Mouse (Mus musculus): ENCODE results near the gene Lcp1. TPM values are rescaled to one million over a fixed set of nuclear protein-coding genes. Genes with fewer than 3 reads are reported as not detected.

Gene Lcp1
- total RNA-seq, 1 experiment from 2014 or later, result 384 TPM

DNA sequence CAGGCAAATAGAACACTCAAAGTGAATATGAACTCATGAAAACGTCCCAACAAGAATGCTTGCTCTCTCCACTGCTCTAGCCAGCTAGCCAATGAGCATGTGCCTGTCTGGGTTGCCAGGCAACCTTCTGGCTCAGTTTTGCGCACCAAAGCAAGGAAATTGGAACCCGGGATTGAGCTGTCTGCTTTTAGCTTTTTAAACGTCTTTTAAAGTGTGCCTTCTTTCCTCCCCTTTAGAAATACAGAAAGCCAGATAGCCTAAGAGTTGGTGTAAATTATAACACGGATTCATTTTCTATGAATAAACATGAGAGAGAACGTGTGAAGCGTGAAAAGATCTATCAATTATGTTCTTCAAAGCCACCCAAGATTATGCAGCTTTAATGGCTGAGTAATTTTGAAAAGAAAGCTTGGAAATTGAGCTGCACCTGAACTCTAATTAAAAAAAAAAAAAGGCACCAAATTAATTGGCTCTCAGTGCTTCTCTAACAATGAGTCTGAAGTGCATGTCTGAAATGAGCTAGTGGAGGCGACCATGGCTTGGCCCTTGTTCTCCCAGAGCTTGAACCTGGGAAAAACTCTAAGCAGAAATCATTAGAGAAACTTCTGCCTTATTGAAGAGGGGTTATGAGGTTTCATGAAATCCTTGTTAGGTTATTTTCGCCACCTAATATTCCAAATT lies 105.2 kb downstream of the Lcp1 start:
- ATAC-seq (replicated peaks in 1 of 2; ENCODE audit: insufficient read depth in 1 of 2, low FRiP score in 2 of 2, low TSS enrichment in 1 of 2, low read depth in 1 of 2, poor library complexity in 2 of 2, severe bottlenecking in 2 of 2), result no peak

- no peak for ATAC-seq (replicated peaks in 1 of 2; ENCODE audit: insufficient read depth in 1 of 2, low FRiP score in 2 of 2, low TSS enrichment in 1 of 2, low read depth in 1 of 2, poor library complexity in 2 of 2, severe bottlenecking in 2 of 2)
Observed at GRCm38 (mm10) chr14:75236636-75237003, 105.7 kb downstream of the Lcp1 start.

DNA sequence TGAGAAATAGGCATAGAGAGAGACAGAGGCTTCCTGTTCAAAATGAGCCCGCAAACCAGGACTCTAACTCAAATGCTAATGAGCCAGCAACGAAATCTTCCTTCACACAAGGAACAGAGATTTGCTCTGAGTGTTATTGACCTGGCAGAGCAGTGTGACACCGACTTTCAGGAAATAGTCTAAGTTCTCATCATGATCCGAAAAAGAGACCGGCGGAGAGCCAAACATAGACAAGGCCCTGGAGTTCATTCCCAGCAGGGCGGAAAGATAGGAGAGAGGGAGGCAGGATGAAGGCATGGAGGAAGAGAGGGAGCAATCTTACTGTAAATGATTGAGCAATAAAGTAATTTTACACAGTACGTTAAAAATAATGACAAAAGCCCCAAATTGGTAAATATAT lies 106.2 kb downstream of the Lcp1 start:
- ATAC-seq (replicated peaks in 1 of 2; ENCODE audit: insufficient read depth in 1 of 2, low FRiP score in 2 of 2, low TSS enrichment in 1 of 2, low read depth in 1 of 2, poor library complexity in 2 of 2, severe bottlenecking in 2 of 2), result no peak

- peak; percentile 45 to 49; a peak in 2 of 4 replicates for ATAC-seq (replicated peaks in 1 of 2; ENCODE audit: insufficient read depth in 1 of 2, low FRiP score in 2 of 2, low TSS enrichment in 1 of 2, low read depth in 1 of 2, poor library complexity in 2 of 2, severe bottlenecking in 2 of 2)
Observed at GRCm38 (mm10) chr14:75238054-75238692, 107.3 kb downstream of the Lcp1 start.

- ATAC-seq (replicated peaks in 1 of 2; ENCODE audit: insufficient read depth in 1 of 2, low FRiP score in 2 of 2, low TSS enrichment in 1 of 2, low read depth in 1 of 2, poor library complexity in 2 of 2, severe bottlenecking in 2 of 2), result no peak
Observed at GRCm38 (mm10) chr14:75242087-75242486, 111.2 kb downstream of the Lcp1 start, which contains the start of gene Cpb2. TSS of gene Cpb2 (plus strand) at chr14:75242287.

GRCm38 (mm10) chr14:75246024-75247000 lies 115.4 kb downstream of the Lcp1 start:
- ATAC-seq (replicated peaks in 1 of 2; ENCODE audit: insufficient read depth in 1 of 2, low FRiP score in 2 of 2, low TSS enrichment in 1 of 2, low read depth in 1 of 2, poor library complexity in 2 of 2, severe bottlenecking in 2 of 2), result no peak

GRCm38 (mm10) chr14:75250432-75250831 lies 119.5 kb downstream of the Lcp1 start:
- no peak for ATAC-seq (replicated peaks in 1 of 2; ENCODE audit: insufficient read depth in 1 of 2, low FRiP score in 2 of 2, low TSS enrichment in 1 of 2, low read depth in 1 of 2, poor library complexity in 2 of 2, severe bottlenecking in 2 of 2)

DNA sequence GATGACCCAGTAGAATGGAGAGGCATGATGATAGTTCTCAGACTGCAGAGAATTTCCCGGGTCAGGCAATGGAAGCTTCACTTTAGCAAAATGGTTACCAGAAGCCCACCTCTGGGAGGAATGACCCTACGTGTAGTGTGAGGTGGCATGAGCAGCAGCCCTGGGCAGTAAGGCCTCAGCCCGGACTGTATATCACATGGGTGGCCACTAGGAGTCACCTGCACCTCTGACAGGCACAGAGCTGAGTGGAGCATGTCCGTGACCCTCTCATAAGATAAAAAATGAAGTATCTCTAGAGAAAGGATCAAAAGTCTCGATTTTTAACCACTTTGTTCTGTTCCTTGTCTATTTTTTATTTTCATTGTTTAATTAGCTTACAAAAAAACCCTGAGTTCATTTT lies 125.6 kb downstream of the Lcp1 start:
- peak; percentile 65 to 72; a peak in 2 of 4 replicates for ATAC-seq (replicated peaks in 1 of 2; ENCODE audit: insufficient read depth in 1 of 2, low FRiP score in 2 of 2, low TSS enrichment in 1 of 2, low read depth in 1 of 2, poor library complexity in 2 of 2, severe bottlenecking in 2 of 2)

DNA sequence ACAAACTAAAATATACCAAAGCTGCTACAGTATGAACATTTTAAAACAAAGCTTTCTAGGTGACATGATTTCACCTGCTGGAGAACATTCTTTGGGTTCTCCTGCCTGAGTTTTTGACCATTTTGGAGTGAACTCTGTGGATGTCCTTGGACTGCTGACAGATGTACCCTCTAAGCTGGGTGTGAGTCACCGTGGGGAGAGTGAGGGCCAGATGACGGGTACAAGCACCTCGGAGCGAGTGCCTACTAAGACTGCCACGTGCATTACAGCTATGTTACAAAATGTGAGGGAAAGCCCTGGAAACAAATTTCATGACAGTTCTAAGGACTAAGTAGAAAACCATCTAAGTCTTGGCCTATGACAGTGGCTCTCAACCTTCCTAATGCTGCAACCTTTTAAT lies 138.6 kb downstream of the Lcp1 start:
- no peak for ATAC-seq (replicated peaks in 1 of 2; ENCODE audit: insufficient read depth in 1 of 2, low FRiP score in 2 of 2, low TSS enrichment in 1 of 2, low read depth in 1 of 2, poor library complexity in 2 of 2, severe bottlenecking in 2 of 2)

DNA sequence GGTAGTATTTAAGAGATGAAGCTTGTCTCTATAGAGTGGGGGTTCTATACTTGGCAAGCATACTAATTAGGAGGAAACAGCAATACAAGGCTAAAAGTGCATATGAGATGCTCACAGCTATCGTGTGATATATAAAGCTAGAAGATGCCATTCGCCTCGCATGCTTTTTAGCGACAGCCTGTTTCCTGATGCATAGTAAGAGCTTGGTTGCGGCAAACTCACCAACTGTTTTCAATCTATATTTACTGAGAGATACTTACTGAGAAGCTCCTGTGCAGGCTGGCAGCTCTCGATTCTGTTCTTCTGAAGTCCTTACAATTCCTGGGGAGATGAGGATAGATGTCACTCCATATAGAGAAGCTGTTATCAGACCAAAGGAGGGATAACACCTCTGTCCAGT lies 148.8 kb downstream of the Lcp1 start:
- no peak for ATAC-seq (replicated peaks in 1 of 2; ENCODE audit: insufficient read depth in 1 of 2, low FRiP score in 2 of 2, low TSS enrichment in 1 of 2, low read depth in 1 of 2, poor library complexity in 2 of 2, severe bottlenecking in 2 of 2)

GRCm38 (mm10) chr14:75280406-75280805 lies 149.5 kb downstream of the Lcp1 start:
- no peak for ATAC-seq (replicated peaks in 1 of 2; ENCODE audit: insufficient read depth in 1 of 2, low FRiP score in 2 of 2, low TSS enrichment in 1 of 2, low read depth in 1 of 2, poor library complexity in 2 of 2, severe bottlenecking in 2 of 2)

Other genes starting within 250 kb of the Lcp1 start
- gene Lrch1, start 183.2 kb upstream of the Lcp1 start, total RNA-seq (2017), result 21.4 and 23.4 TPM in 2 replicates
- 5.2 and 7.2 TPM in 2 replicates for gene Rubcnl, start 115.1 kb upstream of the Lcp1 start, total RNA-seq (2017)
- not detected in 2 replicates for gene Lrrc63, start 220 bp upstream of the Lcp1 start, total RNA-seq (2017)
- not detected in 2 replicates for gene Cpb2, start 111.2 kb downstream of the Lcp1 start, total RNA-seq (2017)
- 28.5 and 30.0 TPM in 2 replicates for gene Zc3h13, start 153.3 kb downstream of the Lcp1 start, total RNA-seq (2017)

Data from hematopoietic stem cell, adult 5-6 weeks (primary cell).